In the genomic region with DNA sequence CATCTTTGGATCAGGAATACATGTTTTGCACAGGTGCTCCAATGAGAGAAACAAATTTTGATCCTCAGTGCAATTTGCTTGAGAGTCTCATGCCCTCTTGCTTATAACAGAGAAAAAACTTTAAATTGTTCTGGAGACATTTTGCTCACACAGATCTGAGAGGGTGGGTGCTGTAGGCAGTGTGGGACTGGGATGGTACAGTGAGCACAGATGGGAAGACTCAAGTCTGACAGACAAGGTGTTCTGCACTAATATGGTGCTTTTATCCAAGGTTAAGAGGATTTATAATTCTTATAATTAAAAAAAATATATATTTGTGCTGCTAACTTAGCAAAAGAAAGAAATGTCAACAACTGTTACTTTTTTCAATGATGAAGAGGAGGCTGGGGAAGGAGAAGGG, we compare ENCODE assay signal across 27 mouse cellular contexts.
"Had no signal": no experiment of that assay in that cellular context is flagged by ENCODE, and none has a peak within 500 bp of the region (broad histone marks: within the 10 kb centered on the region; RNA-seq: fewer than 3 reads in every experiment).

No protein-coding gene starts in this region.

- H3K4me3 ChIP-seq: embryonic facial prominence, embryonic 10.5 days; embryonic facial prominence, embryonic 12.5 days; embryonic facial prominence, embryonic 13.5 days; embryonic facial prominence, embryonic 15.5 days; erythroblast, embryonic 14.5 days; forebrain, embryonic 10.5 days; forebrain, embryonic 12.5 days; forebrain, embryonic 13.5 days; forebrain, embryonic 15.5 days; gastrocnemius, adult 2 months; heart, adult 2 months had no signal

- DNase-seq: cerebellum, adult 2 months; cerebellum, adult 8-10 months; cerebellum, adult 9-10 months; cerebellum, adult 9-11 months; cerebellum, postnatal 10 days; cerebellum, postnatal 14 days; cerebellum, postnatal 25 days; cerebellum, postnatal 36 days; embryo, embryonic 11 days; forebrain, postnatal 0 days; gastrocnemius, adult 2 months; gastrocnemius, postnatal 10 days; gastrocnemius, postnatal 14 days; gastrocnemius, postnatal 25 days; gastrocnemius, postnatal 36 days; heart, adult 11 months; heart, adult 18-20 months; heart, adult 2 months had no signal

- H3K27ac ChIP-seq: embryonic facial prominence, embryonic 10.5 days; embryonic facial prominence, embryonic 12.5 days; embryonic facial prominence, embryonic 13.5 days; embryonic facial prominence, embryonic 15.5 days; forebrain, embryonic 10.5 days; forebrain, embryonic 12.5 days; forebrain, embryonic 13.5 days; forebrain, embryonic 15.5 days; gastrocnemius, adult 2 months; heart, adult 2 months had no signal
